Mouse (Mus musculus): ENCODE data around the gene Mpig6b.
"Not testable (repeated sequence)": the region's sequence is repeated elsewhere in the genome, so short reads cannot be mapped to it uniquely, and the experiment has no call there.

Mpig6b gene

DNA sequence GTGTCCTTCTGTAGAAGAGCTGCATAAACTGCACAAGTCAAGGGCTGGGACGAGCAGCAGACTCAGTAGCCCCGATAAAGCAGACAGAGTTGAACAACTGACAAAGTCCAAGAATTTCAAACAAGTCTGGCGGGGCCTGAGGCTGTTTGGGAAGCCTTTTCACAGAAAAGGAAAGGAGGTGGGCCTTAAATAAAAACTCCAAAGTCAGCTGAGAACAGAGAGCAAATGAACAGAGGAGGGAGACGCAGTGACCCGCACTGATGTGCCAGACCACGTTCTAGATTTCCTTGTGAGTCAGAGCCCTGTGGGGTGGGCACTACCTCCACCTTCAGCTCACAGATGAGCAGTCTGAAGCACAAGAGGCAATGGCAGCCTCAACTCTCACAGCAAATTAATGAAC, 31.1 kb downstream of the Mpig6b start:
- no peak for DNase-seq

GRCm38 (mm10) chr17:35033703-35034102, 32.3 kb downstream of the Mpig6b start:
- DNase-seq, result not testable (repeated sequence)

DNA sequence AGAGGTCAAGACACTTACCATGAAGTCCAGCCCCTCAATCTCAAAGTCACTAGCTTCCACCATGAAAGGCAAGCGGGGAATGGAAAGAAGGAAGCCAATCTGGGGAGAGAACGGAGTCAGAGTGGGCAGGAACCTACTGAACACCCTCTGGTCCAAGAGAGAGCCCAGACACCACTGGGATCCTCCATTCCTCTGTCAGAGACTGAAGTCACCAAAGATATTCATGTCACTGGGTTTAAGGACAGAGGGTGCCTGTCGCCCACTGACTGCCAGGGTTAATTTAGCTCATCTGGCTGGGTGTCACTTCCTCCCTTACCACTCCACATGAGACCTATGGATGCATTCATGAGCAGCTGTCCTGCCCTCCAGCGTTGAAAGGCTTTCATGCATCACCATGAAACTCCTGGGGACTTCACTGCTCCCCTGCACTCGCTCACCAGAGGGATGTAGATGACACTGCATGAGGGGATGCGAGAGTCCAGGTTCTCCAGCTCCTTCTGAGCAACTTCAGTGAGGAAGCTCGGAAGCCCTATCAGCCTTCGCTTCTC, 33.6 kb downstream of the Mpig6b start:
- DNase-seq, result no peak

DNA sequence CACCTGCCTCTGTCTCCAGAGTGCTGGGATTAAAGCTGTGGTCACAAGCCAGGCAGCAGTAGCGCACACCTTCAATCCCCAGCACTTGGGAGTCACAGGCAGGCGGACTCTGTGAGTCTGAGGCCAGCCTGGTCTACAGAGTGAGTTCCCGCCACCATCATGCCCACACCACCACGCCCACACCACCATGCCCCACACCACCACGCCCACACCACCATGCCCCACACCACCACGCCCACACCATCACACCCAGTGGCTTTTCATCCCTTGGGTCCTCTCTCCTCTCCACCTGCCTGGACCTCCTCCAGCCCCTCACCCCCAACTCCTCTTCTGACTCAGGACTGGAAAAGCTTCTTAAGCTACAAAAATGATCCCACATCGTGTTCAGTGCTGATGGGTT, 34.1 kb downstream of the Mpig6b start:
- peak; percentile 8 for DNase-seq

GRCm38 (mm10) chr17:35031272-35031671, 34.7 kb downstream of the Mpig6b start:
- DNase-seq, result no peak

GRCm38 (mm10) chr17:35029691-35030532, 36.1 kb downstream of the Mpig6b start:
- DNase-seq, result peak; percentile 37

- no peak for DNase-seq
Measured at GRCm38 (mm10) chr17:35028315-35028714, 37.7 kb downstream of the Mpig6b start.

GRCm38 (mm10) chr17:35027277-35028068, 38.5 kb downstream of the Mpig6b start, which contains the start of gene Sapcd1:
Sapcd1 (minus strand) TSS chr17:35028016.
- DNase-seq, result peak; percentile 19

GRCm38 (mm10) chr17:35026206-35026605, 39.8 kb downstream of the Mpig6b start:
- DNase-seq, result peak; percentile 6

DNA sequence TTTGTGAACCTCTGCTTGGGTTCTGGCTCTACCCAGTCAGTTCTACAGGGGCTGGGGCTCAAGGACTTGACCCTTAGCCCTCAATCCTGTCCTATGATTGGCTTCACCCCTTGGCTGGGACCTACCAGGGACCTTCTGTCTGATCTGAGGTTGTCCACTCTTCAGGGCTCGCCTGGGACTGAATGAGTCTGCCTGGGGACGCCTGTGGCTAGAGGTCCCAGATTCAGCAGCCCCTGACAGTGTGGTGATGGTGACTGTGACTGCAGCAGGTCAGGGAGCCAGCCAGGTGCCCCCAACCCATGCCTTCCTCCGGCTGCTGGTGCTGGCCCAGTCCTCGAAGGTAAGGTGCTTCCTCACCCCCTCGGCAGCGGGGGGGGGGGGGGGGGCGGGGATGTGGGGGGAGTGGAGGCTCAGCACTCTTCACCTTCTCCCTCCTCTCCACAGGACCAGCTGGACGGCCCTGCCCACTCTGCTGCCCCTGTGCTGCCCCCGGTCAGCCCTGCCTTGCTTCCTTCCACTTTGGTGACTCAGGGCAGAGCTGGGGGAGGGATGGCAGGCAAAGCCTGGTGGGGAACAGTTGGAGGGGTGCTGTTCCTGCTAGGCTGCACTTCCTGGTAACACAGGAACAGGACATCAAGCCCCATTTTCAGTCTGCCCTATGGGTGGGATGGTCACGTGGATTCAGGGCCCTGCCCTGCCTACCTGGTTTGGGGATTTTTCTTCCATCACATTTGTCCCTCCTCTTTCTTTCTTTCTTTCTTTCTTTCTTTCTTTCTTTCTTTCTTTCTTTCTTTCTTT, 41.1 kb downstream of the Mpig6b start:
- peak; percentile 47 for DNase-seq

DNA sequence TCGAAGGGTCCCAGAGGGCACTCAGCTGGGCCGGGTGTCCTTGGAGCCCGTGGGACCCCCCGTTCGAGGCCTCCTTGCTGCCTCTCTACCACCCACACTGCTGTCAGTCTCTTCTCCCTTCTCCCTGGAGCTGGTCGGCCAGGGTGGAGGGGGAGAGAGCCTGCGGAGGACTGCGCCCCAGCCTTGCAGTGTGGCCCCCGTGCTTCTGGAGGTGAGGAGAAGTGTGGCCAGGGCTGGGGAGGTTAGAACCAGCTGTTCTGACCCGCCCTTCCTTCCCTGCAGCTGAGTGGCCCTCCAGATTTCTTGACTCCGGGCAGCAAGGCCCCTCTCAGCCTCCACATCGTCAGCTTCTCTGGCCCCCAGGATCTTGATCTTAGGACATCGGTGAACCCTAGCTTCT, 41.7 kb downstream of the Mpig6b start:
- no peak for DNase-seq

DNA sequence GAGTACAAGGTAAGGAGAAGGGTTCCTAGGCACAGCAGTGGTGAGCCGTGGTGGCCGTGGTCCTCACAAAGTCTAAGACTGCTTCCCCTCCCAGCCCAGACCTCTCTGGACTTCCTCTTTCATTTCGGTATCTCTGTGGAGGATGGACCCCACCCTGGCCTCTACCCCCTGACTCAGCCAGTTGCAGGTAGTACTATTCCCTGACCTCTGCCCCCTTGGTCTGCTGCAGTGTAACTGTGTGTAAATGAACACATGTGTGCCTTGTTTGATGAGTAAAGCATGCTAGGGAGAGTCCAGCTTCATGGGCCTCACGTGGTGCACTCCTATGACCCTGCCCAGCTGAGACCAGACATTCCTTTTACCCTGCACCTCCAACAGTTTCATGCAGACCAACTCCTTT, 42.2 kb downstream of the Mpig6b start:
- DNase-seq, result peak; percentile 9

GRCm38 (mm10) chr17:35023221-35023620, 42.8 kb downstream of the Mpig6b start:
- no peak for DNase-seq

DNA sequence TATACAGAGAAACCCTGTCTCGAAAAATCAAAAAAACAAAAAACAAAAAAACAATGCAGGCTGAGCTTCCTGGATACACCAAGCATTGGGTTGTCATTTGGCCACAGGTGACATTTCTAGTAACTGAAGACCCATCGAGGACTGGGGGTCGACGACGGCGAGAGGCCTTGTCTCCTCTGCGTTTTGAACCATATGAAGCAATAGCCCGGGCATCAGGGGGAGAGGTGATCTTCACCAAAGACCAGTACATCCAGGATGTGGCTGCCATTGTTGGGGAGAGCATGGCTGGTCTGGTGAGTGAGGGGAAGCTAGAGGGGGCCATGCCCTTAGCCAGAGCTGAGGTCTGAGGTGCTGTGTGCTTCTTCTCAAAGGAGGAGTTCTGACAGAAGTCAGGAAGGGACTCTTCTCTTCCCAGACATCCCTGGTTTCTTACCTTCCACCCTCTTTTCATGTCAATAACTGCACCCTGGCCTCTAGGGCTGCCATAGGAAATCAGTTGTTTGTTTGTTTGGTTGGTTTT, 43.4 kb downstream of the Mpig6b start:
- peak; percentile 14 for DNase-seq

- peak; percentile 24 for DNase-seq
Measured at GRCm38 (mm10) chr17:35021842-35022477, 44.0 kb downstream of the Mpig6b start.

DNA sequence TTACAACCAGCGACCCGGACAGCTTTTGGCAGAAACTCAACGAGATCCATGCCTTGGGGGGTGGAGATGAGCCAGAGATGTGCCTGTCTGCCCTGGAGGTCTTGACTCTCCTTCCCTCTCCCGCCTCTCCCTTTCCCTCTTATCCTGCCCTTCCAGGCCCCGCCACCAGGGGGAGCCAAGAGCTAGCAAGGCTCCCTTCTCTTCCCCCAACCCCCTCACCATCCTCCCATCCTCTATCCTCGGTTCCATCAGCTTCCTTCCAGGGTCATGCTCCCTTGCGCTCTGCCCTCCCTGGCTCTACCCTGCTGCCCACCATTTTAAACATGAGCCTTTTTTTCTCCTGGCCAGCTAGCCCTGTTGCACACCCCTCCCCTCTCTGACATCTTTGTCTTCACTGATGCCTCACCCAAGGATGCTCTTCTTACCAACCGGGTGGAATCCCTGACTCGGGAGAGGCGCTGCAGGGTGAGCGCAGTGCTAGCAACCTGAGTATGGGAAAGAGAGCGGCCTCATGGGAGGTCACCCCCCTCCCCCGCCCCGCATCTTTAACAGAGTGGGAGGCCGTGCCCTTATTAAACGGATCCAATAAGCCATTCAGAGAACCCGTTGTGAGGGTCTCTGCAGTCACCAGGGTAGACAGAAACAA, 44.7 kb downstream of the Mpig6b start:
- DNase-seq, result peak; percentile 94

DNA sequence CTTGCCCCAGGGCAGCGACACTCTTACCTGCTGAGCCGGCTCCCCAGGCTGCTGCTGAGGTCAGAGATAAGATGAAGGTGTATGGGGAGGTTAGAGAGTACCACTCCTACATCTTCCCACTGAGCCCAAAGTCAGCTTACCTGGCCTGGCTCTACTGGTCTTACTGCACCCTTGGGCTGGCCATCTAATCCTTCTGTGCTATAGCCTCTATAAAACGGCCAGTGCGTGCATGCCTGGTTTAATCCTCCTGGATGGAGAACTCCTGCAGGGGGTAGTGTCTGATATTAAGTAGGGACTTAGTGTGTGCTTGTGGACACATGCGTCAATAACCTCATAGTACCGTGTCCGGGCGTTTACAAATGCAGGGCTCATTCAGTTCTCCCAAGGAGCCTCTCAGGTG, 45.4 kb downstream of the Mpig6b start:
- peak; percentile 12 for DNase-seq

GRCm38 (mm10) chr17:35019894-35020293, 46.1 kb downstream of the Mpig6b start:
- no peak for DNase-seq

- peak; percentile 6 for DNase-seq
Measured at GRCm38 (mm10) chr17:35018171-35018570, 47.8 kb downstream of the Mpig6b start.

GRCm38 (mm10) chr17:35017706-35018030, 48.3 kb downstream of the Mpig6b start:
- peak; percentile 6 for DNase-seq
